Mouse (Mus musculus): ENCODE data around the gene Sit1.

Sit1 gene

GRCm38 (mm10) chr4:43483535-43484091 is at the start of gene Sit1:
TSS of gene Sit1 (minus strand) at chr4:43483734.
- DNase-seq = no peak

- DNase-seq = no peak
These were observed 49.7 kb upstream of the Sit1 start for GRCm38 (mm10) chr4:43533270-43533669.

- DNase-seq = peak; percentile 77
These were observed 47.0 kb upstream of the Sit1 start for GRCm38 (mm10) chr4:43530581-43530980.

GRCm38 (mm10) chr4:43530081-43530501 is 46.6 kb upstream of the Sit1 start:
- DNase-seq = no peak

- DNase-seq = no peak
These were observed 45.0 kb upstream of the Sit1 start for GRCm38 (mm10) chr4:43528487-43528886.

GRCm38 (mm10) chr4:43527880-43528279 is 44.3 kb upstream of the Sit1 start:
- no peak for DNase-seq

GRCm38 (mm10) chr4:43519956-43520355 is 36.4 kb upstream of the Sit1 start:
- DNase-seq = peak; percentile 85

GRCm38 (mm10) chr4:43519551-43519950 is 36.0 kb upstream of the Sit1 start:
- no peak for DNase-seq

GRCm38 (mm10) chr4:43515764-43516708 is 32.5 kb upstream of the Sit1 start:
- no peak for DNase-seq

- no peak for DNase-seq
These were observed 30.3 kb upstream of the Sit1 start for GRCm38 (mm10) chr4:43513791-43514190.

- DNase-seq = no peak
These were observed 29.8 kb upstream of the Sit1 start for GRCm38 (mm10) chr4:43513300-43513699.

- no peak for DNase-seq
These were observed 29.1 kb upstream of the Sit1 start for GRCm38 (mm10) chr4:43512653-43513052.

- DNase-seq = no peak
These were observed 28.3 kb upstream of the Sit1 start for GRCm38 (mm10) chr4:43511675-43512454.

GRCm38 (mm10) chr4:43509109-43509508 is 25.6 kb upstream of the Sit1 start:
- DNase-seq = no peak

GRCm38 (mm10) chr4:43508666-43508997 is 25.1 kb upstream of the Sit1 start:
- no peak for DNase-seq

GRCm38 (mm10) chr4:43507938-43508665 is 24.6 kb upstream of the Sit1 start:
- no peak for DNase-seq

GRCm38 (mm10) chr4:43506536-43507185 is 23.1 kb upstream of the Sit1 start, which contains the start of gene Car9:
TSS of gene Car9 (plus strand) at chr4:43506966.
- DNase-seq = no peak

- no peak for DNase-seq
These were observed 22.5 kb upstream of the Sit1 start for GRCm38 (mm10) chr4:43506074-43506473.

- no peak for DNase-seq
These were observed 20.7 kb upstream of the Sit1 start for GRCm38 (mm10) chr4:43504269-43504668.

- no peak for DNase-seq
These were observed 20.0 kb upstream of the Sit1 start for GRCm38 (mm10) chr4:43503506-43503905.

- no peak for DNase-seq
These were observed 19.5 kb upstream of the Sit1 start for GRCm38 (mm10) chr4:43503041-43503440.

All from right cerebral cortex, adult 18-20 months (tissue).